In genomic region chr3:89280050-89280605, GRCm38 (mm10) we compare ENCODE assay signal across 8 mouse cellular contexts. TPM values are rescaled to one million over a fixed set of nuclear protein-coding genes. Genes with fewer than 3 reads are reported as not detected.
DNase-seq lines count a peak whose midpoint lies in the region; ATAC-seq and TF ChIP-seq lines count a peak whose summit lies in the region.

No protein-coding gene starts in this region.

- DNase-seq in adrenal gland, adult (ENCODE audit: inconsistent age in 2 of 2, low spot score in 1 of 2), result peak; percentile 45 to 70
- no peak for DNase-seq in adrenal gland, adult 18-20 months (ENCODE audit: low spot score in 2 of 2)
- DNase-seq in urinary bladder, postnatal 36 days (ENCODE audit: low spot score in 2 of 2), result peak; percentile 21 to 50
- no peak for DNase-seq in urinary bladder, adult 2 months (ENCODE audit: low spot score)
- DNase-seq in gastrocnemius, postnatal 25 days, result no peak

- under 1% methylated on average over 29 of the region's 29 CpGs for WGBS in intestine, postnatal 0 days
- under 1% methylated on average over 29 of the region's 29 CpGs for WGBS in lung, embryonic 16.5 days
- WGBS in stomach, embryonic 15.5 days, result 1% methylated on average over 29 of the region's 29 CpGs

- H3K4me3 ChIP-seq in intestine, postnatal 0 days (ENCODE audit: low read depth, low read length), result peak overlapping the region; percentile 77
- H3K4me3 ChIP-seq in lung, embryonic 16.5 days (ENCODE audit: low read length), result peak overlapping the region; percentile 84
- H3K4me3 ChIP-seq in stomach, embryonic 15.5 days (replicated peaks), result peak overlapping the region; percentile 64

- no peak for TF ChIP-seq CTCF in intestine, postnatal 0 days (IDR thresholded peaks at IDR 0.05; ENCODE audit: low read depth)

- no peaks in the 10 kb centered on the region for H3K9me3 ChIP-seq in intestine, postnatal 0 days (ENCODE audit: control insufficient read depth)
- no peaks in the 10 kb centered on the region for H3K9me3 ChIP-seq in lung, embryonic 16.5 days (ENCODE audit: control insufficient read depth, low read length)
- H3K9me3 ChIP-seq in stomach, embryonic 15.5 days, result no peaks in the 10 kb centered on the region

- H3K27ac ChIP-seq in intestine, postnatal 0 days (ENCODE audit: low read depth, low read length), result peak overlapping the region; percentile 95
- peak overlapping the region; percentile 98 for H3K27ac ChIP-seq in lung, embryonic 16.5 days (ENCODE audit: low read length)
- peak overlapping the region; percentile 93 for H3K27ac ChIP-seq in stomach, embryonic 15.5 days

- H3K4me1 ChIP-seq in intestine, postnatal 0 days (replicated peaks; ENCODE audit: control insufficient read depth, insufficient read depth, low read length), result 0 out of 2 replicates have a peak, but pooled peaks cover 4% of the 10 kb centered on the region
- H3K4me1 ChIP-seq in lung, embryonic 16.5 days (replicated peaks; ENCODE audit: control insufficient read depth, insufficient read depth, low read length), result peaks cover 29% of the 10 kb centered on the region
- H3K4me1 ChIP-seq in stomach, embryonic 15.5 days, result peaks cover 42% of the 10 kb centered on the region

- peak overlapping the region; percentile 93 for H3K4me2 ChIP-seq in intestine, postnatal 0 days (replicated peaks; ENCODE audit: low read depth)
- H3K4me2 ChIP-seq in lung, embryonic 16.5 days (ENCODE audit: low read depth, low read length), result peak overlapping the region; percentile 94
- H3K4me2 ChIP-seq in stomach, embryonic 15.5 days, result peak overlapping the region; percentile 96

- no peaks in the 10 kb centered on the region for H3K27me3 ChIP-seq in intestine, postnatal 0 days (replicated peaks; ENCODE audit: control insufficient read depth, insufficient read depth, low read length)
- H3K27me3 ChIP-seq in lung, embryonic 16.5 days (ENCODE audit: control insufficient read depth, insufficient read depth, low read depth, low read length), result no peaks in the 10 kb centered on the region; the same call in none of the 2 replicates
- H3K27me3 ChIP-seq in stomach, embryonic 15.5 days (replicated peaks), result no peaks in the 10 kb centered on the region

- peaks cover 11% of the 10 kb centered on the region for H3K36me3 ChIP-seq in intestine, postnatal 0 days (ENCODE audit: control insufficient read depth, insufficient read depth)
- peaks cover 11% of the 10 kb centered on the region for H3K36me3 ChIP-seq in lung, embryonic 16.5 days (ENCODE audit: control insufficient read depth, insufficient read depth, low read length)
- peaks cover 3% of the 10 kb centered on the region; the same call in 1 of the 2 replicates for H3K36me3 ChIP-seq in stomach, embryonic 15.5 days

- H3K9ac ChIP-seq in intestine, postnatal 0 days (ENCODE audit: low read depth, low read length), result peak overlapping the region; percentile 90
- H3K9ac ChIP-seq in lung, embryonic 16.5 days (ENCODE audit: low read length), result peak overlapping the region; percentile 91
- H3K9ac ChIP-seq in stomach, embryonic 15.5 days, result 0 out of 2 replicates have a peak overlapping the region, but pooled peaks have one; percentile 73

- ATAC-seq in intestine, postnatal 0 days, result no peak
- ATAC-seq in lung, embryonic 16.5 days (ENCODE audit: low read depth), result peak; percentile 15
- ATAC-seq in stomach, embryonic 15.5 days (ENCODE audit: insufficient read depth, low FRiP score, low read depth), result no peak

RNA-seq across cellular contexts. Expression of gene Efna1, which starts 0.8 kb away (rescaled TPM):
- total RNA-seq in adrenal gland, adult 18-20 months (2021), result 10 to 100 TPM; 12.2 to 12.6 TPM
- 41.8 and 43.5 TPM in 2 replicates for polyA plus RNA-seq in urinary bladder, adult 2 months (2012; rRNA removed)
- 50.7 and 69.8 TPM in 2 replicates for polyA plus RNA-seq in intestine, postnatal 0 days (2015; fragmentation: Nextera tagmentation; extraction: Ambion mirVana)
- polyA plus RNA-seq in lung, embryonic 16.5 days (2015; fragmentation: Nextera tagmentation; extraction: Ambion mirVana), result 97.2 and 104 TPM in 2 replicates
- 41.4 and 46.1 TPM in 2 replicates for polyA plus RNA-seq in stomach, embryonic 15.5 days (2015; fragmentation: Nextera tagmentation; extraction: Ambion mirVana)
- total RNA-seq in gastrocnemius, postnatal 25 days (2021), result 10 to 100 TPM; 10.2 to 12.8 TPM

RNA-seq across cellular contexts. Expression of gene Slc50a1, which starts 9.8 kb away (rescaled TPM):
- total RNA-seq in adrenal gland, adult 18-20 months (2021), result 10 to 100 TPM; 40.9 to 52.4 TPM
- 128 and 156 TPM in 2 replicates for polyA plus RNA-seq in urinary bladder, adult 2 months (2012; rRNA removed)
- polyA plus RNA-seq in intestine, postnatal 0 days (2015; fragmentation: Nextera tagmentation; extraction: Ambion mirVana), result 57.4 and 61.8 TPM in 2 replicates
- 65.7 and 66.7 TPM in 2 replicates for polyA plus RNA-seq in lung, embryonic 16.5 days (2015; fragmentation: Nextera tagmentation; extraction: Ambion mirVana)
- polyA plus RNA-seq in stomach, embryonic 15.5 days (2015; fragmentation: Nextera tagmentation; extraction: Ambion mirVana), result 74.4 and 75.3 TPM in 2 replicates
- total RNA-seq in gastrocnemius, postnatal 25 days (2021), result 10 to 100 TPM in 1 of 2 experiments, 1 to 10 TPM in 1; 8.2 to 11.4 TPM

RNA-seq across cellular contexts. Expression of gene Dpm3, which starts 21.0 kb away (rescaled TPM):
- 100 to 1,000 TPM; 119 to 122 TPM for total RNA-seq in adrenal gland, adult 18-20 months (2021)
- polyA plus RNA-seq in urinary bladder, adult 2 months (2012; rRNA removed), result 200 and 251 TPM in 2 replicates
- 120 and 128 TPM in 2 replicates for polyA plus RNA-seq in intestine, postnatal 0 days (2015; fragmentation: Nextera tagmentation; extraction: Ambion mirVana)
- polyA plus RNA-seq in lung, embryonic 16.5 days (2015; fragmentation: Nextera tagmentation; extraction: Ambion mirVana), result 135 and 138 TPM in 2 replicates
- polyA plus RNA-seq in stomach, embryonic 15.5 days (2015; fragmentation: Nextera tagmentation; extraction: Ambion mirVana), result 129 and 132 TPM in 2 replicates
- 10 to 100 TPM; 24.7 to 28.8 TPM for total RNA-seq in gastrocnemius, postnatal 25 days (2021)

RNA-seq across cellular contexts. Expression of gene Trim46, which starts 34.0 kb away (rescaled TPM):
- total RNA-seq in adrenal gland, adult 18-20 months (2021), result 1 to 10 TPM; 1.7 to 2.9 TPM
- 4.1 and 6.0 TPM in 2 replicates for polyA plus RNA-seq in urinary bladder, adult 2 months (2012; rRNA removed)
- polyA plus RNA-seq in intestine, postnatal 0 days (2015; fragmentation: Nextera tagmentation; extraction: Ambion mirVana), result 1.2 and 1.3 TPM in 2 replicates
- 7.2 and 7.7 TPM in 2 replicates for polyA plus RNA-seq in lung, embryonic 16.5 days (2015; fragmentation: Nextera tagmentation; extraction: Ambion mirVana)
- polyA plus RNA-seq in stomach, embryonic 15.5 days (2015; fragmentation: Nextera tagmentation; extraction: Ambion mirVana), result 4.6 and 5.9 TPM in 2 replicates
- total RNA-seq in gastrocnemius, postnatal 25 days (2021), result under 1 TPM; 0.28 to 0.38 TPM

RNA-seq across cellular contexts. Expression of gene Krtcap2, which starts 34.4 kb away (rescaled TPM):
- total RNA-seq in adrenal gland, adult 18-20 months (2021), result 100 to 1,000 TPM; 108 to 123 TPM
- 67.7 and 77.1 TPM in 2 replicates for polyA plus RNA-seq in urinary bladder, adult 2 months (2012; rRNA removed)
- 273 and 281 TPM in 2 replicates for polyA plus RNA-seq in intestine, postnatal 0 days (2015; fragmentation: Nextera tagmentation; extraction: Ambion mirVana)
- polyA plus RNA-seq in lung, embryonic 16.5 days (2015; fragmentation: Nextera tagmentation; extraction: Ambion mirVana), result 304 and 314 TPM in 2 replicates
- polyA plus RNA-seq in stomach, embryonic 15.5 days (2015; fragmentation: Nextera tagmentation; extraction: Ambion mirVana), result 374 and 406 TPM in 2 replicates
- 10 to 100 TPM; 66.6 to 78.8 TPM for total RNA-seq in gastrocnemius, postnatal 25 days (2021)

Comparison
In these comparisons a context has a peak if more than half of its experiments do, and no peak if none do; other contexts are left out.
1. DNase-seq: peak in adrenal gland, adult (2 of 2) and urinary bladder, postnatal 36 days (2 of 2); none in adrenal gland, adult 18-20 months (0 of 2), urinary bladder, adult 2 months (single experiment) and gastrocnemius, postnatal 25 days (single experiment).
2. Peak in every context shown above with its lines, with median percentiles within 50 percentile points of each other: H3K27ac ChIP-seq, H3K4me2 ChIP-seq, H3K4me3 ChIP-seq and H3K9ac ChIP-seq.